Mouse (Mus musculus) liver, adult 2 months (tissue): ENCODE measurements around the gene Gm13271.

Source experiments
- CTCF ChIP-seq: fragments of 200-500 bp; IDR thresholded peaks from 2 replicates; pipeline ENCODE4 v1.5.1; 2011; ENCODE audit warnings: low read depth, low read length, control low read depth
- POLR2A ChIP-seq: fragments of 200-500 bp; IDR thresholded peaks from 2 replicates; pipeline ENCODE4 v1.6.1; 2011; ENCODE audit warnings: low read length, control low read depth; ENCODE audit not compliant: insufficient read depth; ENCODE audit errors: extremely low read depth

GRCm38 (mm10) chr4:88718715-88719114 is 36.0 kb upstream of the Gm13271 start:
- TF ChIP-seq CTCF (no peak), POLR2A (no peak)
